Mouse (Mus musculus): ENCODE measurements around the gene Cap1. TPM values are rescaled to one million over a fixed set of nuclear protein-coding genes. Genes with fewer than 3 reads are reported as not detected.

The Cap1 gene
- 146 and 178 TPM in 2 replicates for total RNA-seq (2017)

DNA sequence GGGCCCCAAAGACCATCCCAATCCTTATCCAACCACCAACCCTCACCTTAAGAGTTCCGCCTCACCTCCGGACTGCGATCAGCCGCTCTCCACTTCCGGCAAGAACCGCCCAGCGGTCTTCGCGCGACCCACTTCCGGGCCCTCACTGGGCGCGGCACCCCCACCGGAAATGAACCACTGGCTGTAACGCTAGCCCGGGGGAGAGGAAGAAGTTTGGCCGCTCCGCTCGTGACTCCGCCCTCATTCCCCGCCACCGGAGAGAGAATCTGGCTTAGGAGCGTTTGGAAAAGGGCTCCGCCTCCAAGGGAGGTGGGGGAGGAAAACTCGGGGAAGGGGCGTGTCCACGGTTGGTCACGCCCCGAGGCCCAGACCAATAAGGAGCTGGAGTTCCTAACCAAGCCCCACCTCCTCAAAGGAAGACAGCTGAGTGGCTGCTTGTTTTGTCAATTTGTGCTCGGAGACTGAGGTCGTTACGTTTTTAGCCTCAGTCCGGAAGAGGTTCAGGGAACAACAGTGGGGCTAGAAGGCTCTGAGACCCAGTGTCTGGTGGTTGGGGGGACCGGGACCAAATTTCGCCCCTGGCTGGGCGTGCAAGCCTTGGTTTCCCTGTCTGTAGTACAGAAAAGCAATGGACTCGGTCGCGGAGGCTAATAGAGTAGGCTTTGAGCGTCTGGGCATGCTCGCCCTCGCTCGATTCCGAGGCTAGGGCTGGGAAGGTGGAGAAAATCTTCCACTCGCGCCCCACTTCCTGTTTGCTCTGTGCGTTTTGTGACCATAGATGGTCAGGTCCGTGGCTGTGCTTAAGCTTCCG, at the start of gene Cap1:
Gene Cap1 (minus strand): TSS at position 289 of the 811 bp plus-strand sequence.
- peak; percentile 79 to 82 for ATAC-seq (replicated peaks in 1 of 2; ENCODE audit: insufficient read depth in 1 of 2, low FRiP score in 2 of 2, low TSS enrichment in 1 of 2, low read depth in 1 of 2, poor library complexity in 2 of 2, severe bottlenecking in 2 of 2)

DNA sequence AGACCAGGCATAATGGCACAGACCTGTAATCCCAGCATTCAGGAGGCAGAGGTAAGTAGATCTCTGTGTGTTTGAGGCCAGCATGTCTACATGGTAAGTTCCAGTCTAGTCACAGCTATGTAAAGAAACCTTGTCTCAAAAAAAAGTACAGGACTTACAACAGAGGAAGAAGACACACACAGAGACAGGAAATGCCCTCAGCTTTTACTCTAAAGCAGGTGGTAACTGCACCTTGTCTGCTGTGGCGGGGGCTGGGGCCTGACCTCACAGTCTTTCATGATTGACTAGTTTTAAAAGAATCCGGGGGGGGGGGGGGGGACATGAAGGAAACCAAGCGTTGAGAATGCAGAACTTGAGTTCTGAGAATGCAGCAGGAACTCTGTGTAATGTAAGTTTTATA, 48.0 kb upstream of the Cap1 start:
- peak; percentile 18 to 66; a peak in 2 of 4 replicates for ATAC-seq (replicated peaks in 1 of 2; ENCODE audit: insufficient read depth in 1 of 2, low FRiP score in 2 of 2, low TSS enrichment in 1 of 2, low read depth in 1 of 2, poor library complexity in 2 of 2, severe bottlenecking in 2 of 2)

GRCm38 (mm10) chr4:122933051-122933591, 47.3 kb upstream of the Cap1 start:
- no peak for ATAC-seq (replicated peaks in 1 of 2; ENCODE audit: insufficient read depth in 1 of 2, low FRiP score in 2 of 2, low TSS enrichment in 1 of 2, low read depth in 1 of 2, poor library complexity in 2 of 2, severe bottlenecking in 2 of 2)

- no peak for ATAC-seq (replicated peaks in 1 of 2; ENCODE audit: insufficient read depth in 1 of 2, low FRiP score in 2 of 2, low TSS enrichment in 1 of 2, low read depth in 1 of 2, poor library complexity in 2 of 2, severe bottlenecking in 2 of 2)
Observed at GRCm38 (mm10) chr4:122932239-122932978, 46.6 kb upstream of the Cap1 start.

DNA sequence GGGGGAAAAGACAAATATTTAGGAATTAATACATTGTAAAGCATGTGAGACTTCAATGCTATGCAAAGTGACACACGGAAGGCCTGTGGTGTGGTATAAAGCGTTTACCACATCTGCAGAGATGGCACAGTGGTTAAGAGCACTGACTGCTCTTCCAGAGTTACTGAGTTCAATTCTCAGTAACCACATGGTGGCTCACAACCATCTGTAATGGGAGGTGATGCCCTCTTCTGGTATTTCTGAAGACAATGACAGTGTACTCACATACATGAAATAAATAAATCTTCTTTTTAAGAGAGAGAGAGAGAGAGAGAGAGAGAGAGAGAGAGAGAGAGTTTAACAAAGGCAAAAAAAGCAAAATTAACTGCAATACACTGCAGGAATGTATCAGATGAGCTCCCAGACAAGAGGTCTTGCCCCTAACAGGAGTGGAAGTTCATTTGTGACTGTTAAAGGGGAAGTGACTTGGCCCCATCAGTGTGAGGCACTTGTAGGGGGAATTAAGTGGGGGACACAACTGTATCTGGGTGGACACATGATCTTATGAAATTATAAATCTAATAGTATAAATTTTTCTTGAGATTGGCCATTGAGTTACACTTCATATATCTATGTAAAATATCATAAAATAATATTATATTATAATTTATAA, 45.2 kb upstream of the Cap1 start:
- no peak; a peak in 1 of 4 replicates for ATAC-seq (replicated peaks in 1 of 2; ENCODE audit: insufficient read depth in 1 of 2, low FRiP score in 2 of 2, low TSS enrichment in 1 of 2, low read depth in 1 of 2, poor library complexity in 2 of 2, severe bottlenecking in 2 of 2)

- peak; percentile 56 to 61 for ATAC-seq (replicated peaks in 1 of 2; ENCODE audit: insufficient read depth in 1 of 2, low FRiP score in 2 of 2, low TSS enrichment in 1 of 2, low read depth in 1 of 2, poor library complexity in 2 of 2, severe bottlenecking in 2 of 2)
Observed at GRCm38 (mm10) chr4:122923392-122924344, 37.8 kb upstream of the Cap1 start.

DNA sequence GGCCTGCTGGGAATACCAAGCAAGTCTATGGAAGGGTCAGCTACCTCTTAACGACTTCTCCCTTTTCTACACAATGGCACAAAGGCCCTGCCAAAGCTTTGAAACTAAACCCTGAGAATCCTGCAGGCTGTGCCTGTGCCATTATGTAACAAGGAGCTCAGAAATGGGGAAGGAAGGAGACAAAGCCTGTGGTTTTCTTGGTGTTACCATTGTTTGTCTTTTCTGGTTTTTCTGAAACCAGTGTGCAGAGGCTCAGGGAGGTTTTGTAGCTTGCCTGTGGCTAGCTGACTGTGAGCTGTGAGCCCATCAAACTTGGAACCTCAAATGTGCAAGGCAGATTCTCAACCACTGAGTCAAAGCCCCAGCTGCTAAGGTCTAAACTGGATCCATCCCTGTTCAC, 37.0 kb upstream of the Cap1 start:
- peak; percentile 93 for ATAC-seq (replicated peaks in 1 of 2; ENCODE audit: insufficient read depth in 1 of 2, low FRiP score in 2 of 2, low TSS enrichment in 1 of 2, low read depth in 1 of 2, poor library complexity in 2 of 2, severe bottlenecking in 2 of 2)

- no peak for ATAC-seq (replicated peaks in 1 of 2; ENCODE audit: insufficient read depth in 1 of 2, low FRiP score in 2 of 2, low TSS enrichment in 1 of 2, low read depth in 1 of 2, poor library complexity in 2 of 2, severe bottlenecking in 2 of 2)
Observed at GRCm38 (mm10) chr4:122915985-122916384, 30.1 kb upstream of the Cap1 start.

- no peak for ATAC-seq (replicated peaks in 1 of 2; ENCODE audit: insufficient read depth in 1 of 2, low FRiP score in 2 of 2, low TSS enrichment in 1 of 2, low read depth in 1 of 2, poor library complexity in 2 of 2, severe bottlenecking in 2 of 2)
Observed at GRCm38 (mm10) chr4:122914186-122914585, 28.3 kb upstream of the Cap1 start.

DNA sequence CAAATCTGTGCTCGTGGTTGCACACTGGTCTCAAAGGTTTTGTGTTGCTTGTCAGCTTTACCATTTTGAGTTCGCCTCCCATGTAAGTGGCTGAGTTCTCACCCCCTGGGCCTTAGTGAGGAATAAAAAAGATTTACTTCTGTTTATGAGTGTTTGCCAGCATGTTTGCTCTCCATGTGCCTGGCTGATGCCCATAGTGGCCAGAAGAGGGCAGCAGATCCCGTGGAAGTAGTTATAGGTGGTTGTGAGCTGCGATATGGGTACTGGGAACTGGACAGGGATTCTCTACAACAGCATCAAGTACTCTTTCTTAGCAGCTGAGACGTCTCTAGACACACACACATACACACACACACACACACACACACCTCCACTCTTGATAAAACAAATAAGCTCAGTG, 26.8 kb upstream of the Cap1 start:
- ATAC-seq (replicated peaks in 1 of 2; ENCODE audit: insufficient read depth in 1 of 2, low FRiP score in 2 of 2, low TSS enrichment in 1 of 2, low read depth in 1 of 2, poor library complexity in 2 of 2, severe bottlenecking in 2 of 2), result 0 out of 4 replicates have a peak, but pooled peaks of 1 of the 2 experiments have one; percentile 25

DNA sequence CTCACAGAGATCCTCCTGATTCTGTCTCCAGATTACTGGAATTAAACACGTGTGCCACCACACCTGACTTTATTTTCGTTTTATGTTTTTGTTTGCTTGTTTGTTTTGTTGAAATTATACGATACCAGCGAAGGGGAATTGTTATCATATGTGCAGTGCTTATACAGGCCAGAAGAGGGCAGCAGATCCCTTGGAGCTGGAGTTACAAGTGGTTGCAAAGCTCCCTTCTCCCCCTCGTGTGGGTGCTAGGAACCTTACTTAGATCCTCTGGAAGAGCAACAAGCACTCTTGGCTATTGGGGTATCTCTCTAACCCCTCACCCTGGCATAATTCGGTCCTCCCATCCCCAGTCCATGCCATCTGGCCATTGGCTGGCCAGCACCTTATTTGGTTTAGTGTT, 24.7 kb upstream of the Cap1 start:
- no peak for ATAC-seq (replicated peaks in 1 of 2; ENCODE audit: insufficient read depth in 1 of 2, low FRiP score in 2 of 2, low TSS enrichment in 1 of 2, low read depth in 1 of 2, poor library complexity in 2 of 2, severe bottlenecking in 2 of 2)

- no peak for ATAC-seq (replicated peaks in 1 of 2; ENCODE audit: insufficient read depth in 1 of 2, low FRiP score in 2 of 2, low TSS enrichment in 1 of 2, low read depth in 1 of 2, poor library complexity in 2 of 2, severe bottlenecking in 2 of 2)
Observed at GRCm38 (mm10) chr4:122909572-122910189, 23.8 kb upstream of the Cap1 start.

GRCm38 (mm10) chr4:122905359-122905758, 19.5 kb upstream of the Cap1 start:
- no peak for ATAC-seq (replicated peaks in 1 of 2; ENCODE audit: insufficient read depth in 1 of 2, low FRiP score in 2 of 2, low TSS enrichment in 1 of 2, low read depth in 1 of 2, poor library complexity in 2 of 2, severe bottlenecking in 2 of 2)

- peak; percentile 56 to 62; a peak in 1 of 4 replicates for ATAC-seq (replicated peaks in 1 of 2; ENCODE audit: insufficient read depth in 1 of 2, low FRiP score in 2 of 2, low TSS enrichment in 1 of 2, low read depth in 1 of 2, poor library complexity in 2 of 2, severe bottlenecking in 2 of 2)
Observed at GRCm38 (mm10) chr4:122903709-122904108, 17.9 kb upstream of the Cap1 start.

GRCm38 (mm10) chr4:122902156-122902555, 16.3 kb upstream of the Cap1 start:
- ATAC-seq (replicated peaks in 1 of 2; ENCODE audit: insufficient read depth in 1 of 2, low FRiP score in 2 of 2, low TSS enrichment in 1 of 2, low read depth in 1 of 2, poor library complexity in 2 of 2, severe bottlenecking in 2 of 2), result no peak

DNA sequence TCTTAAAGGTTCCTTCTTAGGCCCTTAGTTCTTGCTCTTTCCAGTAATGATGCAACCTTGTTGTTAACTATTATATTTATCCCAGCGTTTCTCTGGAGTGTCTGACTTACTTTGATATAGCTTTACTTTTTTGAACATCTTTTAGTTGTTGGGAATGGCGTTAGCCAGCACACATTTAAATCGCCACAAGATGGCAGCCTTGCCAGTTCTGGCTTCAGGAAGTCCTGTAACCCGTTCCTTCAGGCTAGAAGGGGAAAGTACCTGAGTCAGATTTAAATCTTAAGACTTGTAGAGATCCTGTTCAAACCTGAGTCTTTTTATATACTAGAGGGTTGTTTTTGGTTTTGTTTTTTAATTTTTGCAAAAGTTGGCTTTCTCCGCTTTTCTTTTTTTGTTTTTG, 12.5 kb upstream of the Cap1 start:
- peak; percentile 87 to 92 for ATAC-seq (replicated peaks in 1 of 2; ENCODE audit: insufficient read depth in 1 of 2, low FRiP score in 2 of 2, low TSS enrichment in 1 of 2, low read depth in 1 of 2, poor library complexity in 2 of 2, severe bottlenecking in 2 of 2)

All from hematopoietic stem cell, adult 5-6 weeks (primary cell).